19 mouse cellular contexts compared by ENCODE assay signal in the genomic region with DNA sequence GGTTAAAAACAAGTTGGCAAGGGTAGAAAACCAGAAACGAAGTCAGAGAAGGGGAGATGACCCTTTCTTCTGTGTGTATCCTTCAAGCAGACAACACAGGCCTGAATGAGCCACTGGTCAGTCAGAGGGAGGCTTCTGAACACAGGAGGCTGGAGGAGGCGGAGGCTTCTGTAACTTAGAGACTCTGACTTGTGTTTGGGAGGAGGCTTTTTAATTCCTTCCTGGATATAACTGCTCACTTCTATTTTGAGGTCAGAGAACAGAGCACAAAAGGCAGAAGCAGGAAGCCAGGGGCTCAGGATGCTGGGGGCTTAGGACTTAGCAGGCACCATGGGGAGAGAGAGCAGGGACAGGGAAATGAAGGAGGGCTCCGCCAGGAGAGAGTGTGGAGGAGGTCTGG. TPM values are rescaled to one million over a fixed set of nuclear protein-coding genes. Genes with fewer than 3 reads are reported as not detected.
DNase-seq lines count a peak whose midpoint lies in the region; ATAC-seq and TF ChIP-seq lines count a peak whose summit lies in the region.
"Had no signal": no experiment of that assay in that cellular context is flagged by ENCODE, and none has a peak within 500 bp of the region (broad histone marks: within the 10 kb centered on the region; RNA-seq: fewer than 3 reads in every experiment).

No protein-coding gene starts in this region.

- no peak for ATAC-seq in forebrain, embryonic 14.5 days
- no peak for ATAC-seq in hindbrain, embryonic 12.5 days (ENCODE audit: low FRiP score)
- no peak for ATAC-seq in hindbrain, embryonic 11.5 days (ENCODE audit: low FRiP score)
- ATAC-seq in liver, embryonic 13.5 days (ENCODE audit: low read depth): no peak
- ATAC-seq: forebrain, embryonic 13.5 days had no signal

- no peaks in the 10 kb centered on the region for H3K9me3 ChIP-seq in forebrain, embryonic 10.5 days
- no peaks in the 10 kb centered on the region for H3K9me3 ChIP-seq in forebrain, embryonic 14.5 days (replicated peaks; ENCODE audit: control insufficient read depth, low read length)
- no peaks in the 10 kb centered on the region for H3K9me3 ChIP-seq in hindbrain, embryonic 12.5 days (replicated peaks)
- no peaks in the 10 kb centered on the region for H3K9me3 ChIP-seq in hindbrain, embryonic 11.5 days (ENCODE audit: control insufficient read depth, low read length)
- no peaks in the 10 kb centered on the region for H3K9me3 ChIP-seq in liver, embryonic 13.5 days (replicated peaks)
- H3K9me3 ChIP-seq: embryonic facial prominence, embryonic 15.5 days; forebrain, embryonic 13.5 days; liver, embryonic 12.5 days had no signal

- H3K9ac ChIP-seq in forebrain, embryonic 14.5 days (ENCODE audit: low read length): no peak overlapping the region
- no peak overlapping the region for H3K9ac ChIP-seq in hindbrain, embryonic 12.5 days
- no peak overlapping the region for H3K9ac ChIP-seq in hindbrain, embryonic 11.5 days (ENCODE audit: low read depth, low read length)
- H3K9ac ChIP-seq in liver, embryonic 13.5 days: no peak overlapping the region
- H3K9ac ChIP-seq: embryonic facial prominence, embryonic 15.5 days; forebrain, embryonic 13.5 days; liver, embryonic 12.5 days had no signal

- H3K4me2 ChIP-seq in forebrain, embryonic 14.5 days (ENCODE audit: low read length): no peak overlapping the region
- no peak overlapping the region for H3K4me2 ChIP-seq in hindbrain, embryonic 12.5 days (replicated peaks)
- H3K4me2 ChIP-seq in hindbrain, embryonic 11.5 days (replicated peaks; ENCODE audit: low read depth, low read length): no peak overlapping the region
- no peak overlapping the region for H3K4me2 ChIP-seq in liver, embryonic 13.5 days
- H3K4me2 ChIP-seq: embryonic facial prominence, embryonic 15.5 days; forebrain, embryonic 13.5 days; liver, embryonic 12.5 days had no signal

- 35% methylated on average over 3 of the region's 3 CpGs for WGBS in forebrain, embryonic 10.5 days
- WGBS in forebrain, embryonic 14.5 days: 43% methylated on average over 3 of the region's 3 CpGs
- WGBS in hindbrain, embryonic 12.5 days: 68% methylated on average over 3 of the region's 3 CpGs
- 70% methylated on average over 3 of the region's 3 CpGs for WGBS in hindbrain, embryonic 11.5 days
- 78% methylated on average over 3 of the region's 3 CpGs for WGBS in liver, embryonic 13.5 days (ENCODE audit: insufficient replicate concordance)

- H3K4me1 ChIP-seq in forebrain, embryonic 10.5 days: peaks cover 22% of the 10 kb centered on the region
- H3K4me1 ChIP-seq in forebrain, embryonic 14.5 days (ENCODE audit: control insufficient read depth, insufficient read depth, low read length): no peaks in the 10 kb centered on the region
- H3K4me1 ChIP-seq in hindbrain, embryonic 12.5 days: peaks cover 3% of the 10 kb centered on the region; the same call in 1 of the 2 replicates
- H3K4me1 ChIP-seq in hindbrain, embryonic 11.5 days (replicated peaks; ENCODE audit: control insufficient read depth, insufficient read depth, low read length): no peaks in the 10 kb centered on the region
- peaks cover 22% of the 10 kb centered on the region for H3K4me1 ChIP-seq in liver, embryonic 13.5 days (replicated peaks)
- no peaks in the 10 kb centered on the region for H3K4me1 ChIP-seq in cortical plate, adult 2 months (ENCODE audit: control insufficient read depth, insufficient read depth, low read length)
- H3K4me1 ChIP-seq: embryonic facial prominence, embryonic 15.5 days had no signal

- peak overlapping the region; percentile 40; the same call in 1 of the 2 replicates for H3K27ac ChIP-seq in forebrain, embryonic 10.5 days
- H3K27ac ChIP-seq in forebrain, embryonic 14.5 days (ENCODE audit: low read depth, low read length): no peak overlapping the region
- H3K27ac ChIP-seq in hindbrain, embryonic 12.5 days: 0 out of 2 replicates have a peak overlapping the region, but pooled peaks have one; percentile 23
- no peak overlapping the region for H3K27ac ChIP-seq in hindbrain, embryonic 11.5 days (ENCODE audit: low read depth, low read length)
- 0 out of 2 replicates have a peak overlapping the region, but pooled peaks have one; percentile 23 for H3K27ac ChIP-seq in liver, embryonic 13.5 days
- H3K27ac ChIP-seq in cortical plate, adult 2 months (ENCODE audit: insufficient read depth, low read length): 0 out of 2 replicates have a peak overlapping the region, but pooled peaks have one; percentile 1
- H3K27ac ChIP-seq: embryonic facial prominence, embryonic 15.5 days; forebrain, embryonic 13.5 days; liver, embryonic 12.5 days had no signal

- DNase-seq in forebrain, embryonic 10.5 days (ENCODE audit: extremely low spot score, low spot score): no peak
- no peak for DNase-seq in forebrain, embryonic 14.5 days (ENCODE audit: low spot score)
- DNase-seq in hindbrain, embryonic 11.5 days (ENCODE audit: low spot score): no peak
- DNase-seq in liver, embryonic 13.5 days: no peak
- no peak for DNase-seq in liver
- DNase-seq in spleen, postnatal 36 days (ENCODE audit: low spot score in 2 of 2): no peak
- DNase-seq: adrenal gland, postnatal 14 days; cerebellum, adult 8-10 months; kidney, postnatal 4 days; layer of hippocampus, postnatal 36 days; left cerebral cortex, postnatal 4 days; right cerebral cortex, adult 18-20 months; spleen, adult 18-20 months had no signal

- peaks cover 81% of the 10 kb centered on the region for H3K36me3 ChIP-seq in forebrain, embryonic 10.5 days (replicated peaks)
- H3K36me3 ChIP-seq in forebrain, embryonic 14.5 days (ENCODE audit: control insufficient read depth, insufficient read depth, low read length): peaks cover 43% of the 10 kb centered on the region
- H3K36me3 ChIP-seq in hindbrain, embryonic 12.5 days: peaks cover 36% of the 10 kb centered on the region
- no peaks in the 10 kb centered on the region for H3K36me3 ChIP-seq in hindbrain, embryonic 11.5 days (ENCODE audit: control insufficient read depth, insufficient read depth, low read length)
- peaks cover 52% of the 10 kb centered on the region for H3K36me3 ChIP-seq in liver, embryonic 13.5 days

- no peak overlapping the region for H3K4me3 ChIP-seq in forebrain, embryonic 10.5 days
- no peak overlapping the region for H3K4me3 ChIP-seq in forebrain, embryonic 14.5 days (ENCODE audit: low read depth, low read length)
- no peak overlapping the region for H3K4me3 ChIP-seq in hindbrain, embryonic 12.5 days
- H3K4me3 ChIP-seq in hindbrain, embryonic 11.5 days (ENCODE audit: low read depth, low read length): no peak overlapping the region
- H3K4me3 ChIP-seq in liver, embryonic 13.5 days (replicated peaks): no peak overlapping the region
- no peak overlapping the region for H3K4me3 ChIP-seq in cortical plate, adult 2 months (ENCODE audit: insufficient read depth, low read length)
- H3K4me3 ChIP-seq: embryonic facial prominence, embryonic 15.5 days; forebrain, embryonic 13.5 days; liver, embryonic 12.5 days; myocyte had no signal

- H3K27me3 ChIP-seq in forebrain, embryonic 10.5 days (ENCODE audit: poor library complexity, severe bottlenecking): no peaks in the 10 kb centered on the region
- no peaks in the 10 kb centered on the region for H3K27me3 ChIP-seq in forebrain, embryonic 14.5 days (replicated peaks; ENCODE audit: control insufficient read depth, insufficient read depth, low read length)
- H3K27me3 ChIP-seq in hindbrain, embryonic 12.5 days: no peaks in the 10 kb centered on the region
- no peaks in the 10 kb centered on the region for H3K27me3 ChIP-seq in hindbrain, embryonic 11.5 days (ENCODE audit: control insufficient read depth, insufficient read depth, low read length)
- no peaks in the 10 kb centered on the region for H3K27me3 ChIP-seq in liver, embryonic 13.5 days
- H3K27me3 ChIP-seq: embryonic facial prominence, embryonic 15.5 days; forebrain, embryonic 13.5 days; liver, embryonic 12.5 days had no signal

- TF ChIP-seq POLR2A in cortical plate, adult 2 months (IDR thresholded peaks at IDR 0.05; ENCODE audit: extremely low read depth, insufficient read depth, low read length): no peak

- no peak for TF ChIP-seq CTCF in cortical plate, adult 2 months (IDR thresholded peaks at IDR 0.05; ENCODE audit: extremely low read depth, insufficient read depth, low read length)

RNA-seq across cellular contexts. Expression of a gene that starts 56.0 kb away (rescaled TPM):
- 24.4 and 26.3 TPM in 2 replicates for polyA plus RNA-seq in forebrain, embryonic 10.5 days (2016; fragmentation: Nextera tagmentation; extraction: Ambion mirVana)
- polyA plus RNA-seq in forebrain, embryonic 14.5 days (2014; fragmentation: Nextera tagmentation; extraction: Ambion mirVana): 22.2 and 23.1 TPM in 2 replicates
- polyA plus RNA-seq in hindbrain, embryonic 12.5 days (2016; fragmentation: Nextera tagmentation; extraction: Ambion mirVana): 25.5 and 26.6 TPM in 2 replicates
- polyA plus RNA-seq in hindbrain, embryonic 11.5 days (2014; fragmentation: Nextera tagmentation; extraction: Ambion mirVana): 29.3 and 31.2 TPM in 2 replicates
- 12.0 and 13.5 TPM in 2 replicates for polyA plus RNA-seq in liver, embryonic 13.5 days (2015; fragmentation: Nextera tagmentation; extraction: Ambion mirVana)
- polyA plus RNA-seq in cortical plate, adult 2 months (2012; rRNA removed): 12.5 and 13.1 TPM in 2 replicates

RNA-seq across cellular contexts. Expression of a gene that starts 56.0 kb away (rescaled TPM):
- 20.2 and 23.3 TPM in 2 replicates for polyA plus RNA-seq in forebrain, embryonic 10.5 days (2016; fragmentation: Nextera tagmentation; extraction: Ambion mirVana)
- polyA plus RNA-seq in forebrain, embryonic 14.5 days (2014; fragmentation: Nextera tagmentation; extraction: Ambion mirVana): 29.9 and 31.4 TPM in 2 replicates
- polyA plus RNA-seq in hindbrain, embryonic 12.5 days (2016; fragmentation: Nextera tagmentation; extraction: Ambion mirVana): 27.5 and 30.9 TPM in 2 replicates
- polyA plus RNA-seq in hindbrain, embryonic 11.5 days (2014; fragmentation: Nextera tagmentation; extraction: Ambion mirVana): 28.7 and 31.0 TPM in 2 replicates
- 4.8 and 6.7 TPM in 2 replicates for polyA plus RNA-seq in liver, embryonic 13.5 days (2015; fragmentation: Nextera tagmentation; extraction: Ambion mirVana)
- polyA plus RNA-seq in cortical plate, adult 2 months (2012; rRNA removed): 37.8 and 38.7 TPM in 2 replicates

Comparison
In these comparisons a context has a peak if more than half of its experiments do, and no peak if none do; other contexts are left out.
1. H3K27ac ChIP-seq: peak in forebrain, embryonic 10.5 days (single experiment), hindbrain, embryonic 12.5 days (single experiment), liver, embryonic 13.5 days (single experiment) and cortical plate, adult 2 months (single experiment); none in forebrain, embryonic 14.5 days (single experiment) and hindbrain, embryonic 11.5 days (single experiment).